ENCODE assay signal across 9 mouse cellular contexts in the genomic region with DNA sequence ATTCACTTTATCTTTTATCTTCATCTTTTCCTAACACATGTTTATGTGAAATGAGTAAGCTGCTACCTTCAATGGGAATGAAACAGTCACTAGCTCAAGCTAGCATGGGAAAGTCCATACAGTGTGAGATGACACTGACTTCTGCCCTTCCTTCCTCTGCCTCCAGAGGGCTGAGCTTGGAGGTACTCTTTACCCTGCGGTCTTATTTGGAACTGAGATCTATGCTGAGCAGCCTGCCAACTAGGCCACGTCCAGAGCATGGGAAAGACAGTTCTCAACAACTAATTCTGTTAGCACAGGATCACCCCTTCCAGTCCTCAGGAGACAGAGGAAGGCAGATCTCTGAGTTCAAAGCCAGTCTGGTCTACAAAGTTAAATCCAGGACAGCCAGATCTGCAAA. TPM values are rescaled to one million over a fixed set of nuclear protein-coding genes. Genes with fewer than 3 reads are reported as not detected.
DNase-seq lines count a peak whose midpoint lies in the region; ATAC-seq and TF ChIP-seq lines count a peak whose summit lies in the region.
"Had no signal": no experiment of that assay in that cellular context is flagged by ENCODE, and none has a peak within 500 bp of the region (broad histone marks: within the 10 kb centered on the region; RNA-seq: fewer than 3 reads in every experiment).

No protein-coding gene starts in this region.

- no peaks in the 10 kb centered on the region for H3K27me3 ChIP-seq in heart, postnatal 0 days (ENCODE audit: control insufficient read depth, insufficient read depth, low read length)
- no peaks in the 10 kb centered on the region for H3K27me3 ChIP-seq in heart, embryonic 12.5 days (replicated peaks)
- H3K27me3 ChIP-seq in ES-Bruce4 (ENCODE audit: control insufficient read depth, insufficient read depth, low read length, poor library complexity, severe bottlenecking) = no peaks in the 10 kb centered on the region
- no peaks in the 10 kb centered on the region for H3K27me3 ChIP-seq in liver, embryonic 11.5 days (replicated peaks; ENCODE audit: control insufficient read depth, insufficient read depth, low read length)
- H3K27me3 ChIP-seq in stomach, postnatal 0 days (ENCODE audit: control insufficient read depth, insufficient read depth, low read length) = no peaks in the 10 kb centered on the region
- H3K27me3 ChIP-seq in forebrain, embryonic 14.5 days (replicated peaks; ENCODE audit: control insufficient read depth, insufficient read depth, low read length) = no peaks in the 10 kb centered on the region
- H3K27me3 ChIP-seq: hindbrain, embryonic 15.5 days had no signal

- H3K9ac ChIP-seq in heart, postnatal 0 days (replicated peaks; ENCODE audit: low read depth, low read length) = no peak overlapping the region
- no peak overlapping the region for H3K9ac ChIP-seq in heart, embryonic 12.5 days
- H3K9ac ChIP-seq in ES-Bruce4 (ENCODE audit: low read depth, poor library complexity, severe bottlenecking) = no peak overlapping the region
- H3K9ac ChIP-seq in liver, embryonic 11.5 days (ENCODE audit: low read depth, low read length) = no peak overlapping the region
- H3K9ac ChIP-seq in stomach, postnatal 0 days (ENCODE audit: low read length) = no peak overlapping the region
- H3K9ac ChIP-seq in forebrain, embryonic 14.5 days (ENCODE audit: low read length) = no peak overlapping the region
- H3K9ac ChIP-seq: hindbrain, embryonic 15.5 days had no signal

- H3K36me3 ChIP-seq in heart, postnatal 0 days (replicated peaks; ENCODE audit: control insufficient read depth, insufficient read depth, low read length) = no peaks in the 10 kb centered on the region
- no peaks in the 10 kb centered on the region for H3K36me3 ChIP-seq in heart, embryonic 12.5 days
- no peaks in the 10 kb centered on the region for H3K36me3 ChIP-seq in ES-Bruce4 (ENCODE audit: control insufficient read depth, insufficient read depth, low read length, poor library complexity, severe bottlenecking)
- no peaks in the 10 kb centered on the region for H3K36me3 ChIP-seq in liver, embryonic 11.5 days (ENCODE audit: control insufficient read depth, insufficient read depth, low read length)
- no peaks in the 10 kb centered on the region for H3K36me3 ChIP-seq in stomach, postnatal 0 days (ENCODE audit: control insufficient read depth, insufficient read depth, low read length)
- H3K36me3 ChIP-seq in forebrain, embryonic 14.5 days (ENCODE audit: control insufficient read depth, insufficient read depth, low read length) = no peaks in the 10 kb centered on the region
- H3K36me3 ChIP-seq: hindbrain, embryonic 15.5 days had no signal

- TF ChIP-seq CTCF in heart, postnatal 0 days (IDR thresholded peaks at IDR 0.05; ENCODE audit: low read depth) = peak; percentile 29
- peak; percentile 6 for TF ChIP-seq CTCF in ES-Bruce4 (IDR thresholded peaks at IDR 0.05; ENCODE audit: low read depth, low read length)
- peak; percentile 54 for TF ChIP-seq CTCF in stomach, postnatal 0 days (IDR thresholded peaks at IDR 0.05; ENCODE audit: low read depth)

- TF ChIP-seq EP300 in heart, postnatal 0 days (IDR thresholded peaks at IDR 0.05; ENCODE audit: low read depth) = no peak
- TF ChIP-seq EP300 in ES-Bruce4 (IDR thresholded peaks at IDR 0.05; ENCODE audit: insufficient read depth, low read depth, low read length) = no peak
- no peak for TF ChIP-seq EP300 in stomach, postnatal 0 days (optimal IDR thresholded peaks at IDR 0.05)

- no peak overlapping the region for H3K27ac ChIP-seq in heart, postnatal 0 days (ENCODE audit: low read depth)
- no peak overlapping the region for H3K27ac ChIP-seq in heart, embryonic 12.5 days (ENCODE audit: poor library complexity, severe bottlenecking)
- no peak overlapping the region for H3K27ac ChIP-seq in ES-Bruce4 (ENCODE audit: insufficient read depth, low read length)
- H3K27ac ChIP-seq in liver, embryonic 11.5 days (ENCODE audit: low read depth, low read length) = no peak overlapping the region
- H3K27ac ChIP-seq in stomach, postnatal 0 days (replicated peaks) = no peak overlapping the region
- no peak overlapping the region for H3K27ac ChIP-seq in forebrain, embryonic 14.5 days (ENCODE audit: low read depth, low read length)
- H3K27ac ChIP-seq: hindbrain, embryonic 15.5 days had no signal

- no peak overlapping the region for H3K4me3 ChIP-seq in heart, postnatal 0 days (ENCODE audit: low read depth, low read length)
- H3K4me3 ChIP-seq in heart, embryonic 12.5 days = no peak overlapping the region
- H3K4me3 ChIP-seq in ES-Bruce4 (ENCODE audit: low read depth, low read length) = no peak overlapping the region
- H3K4me3 ChIP-seq in liver, embryonic 11.5 days (ENCODE audit: low read depth, low read length) = no peak overlapping the region
- no peak overlapping the region for H3K4me3 ChIP-seq in stomach, postnatal 0 days (ENCODE audit: low read depth, low read length)
- H3K4me3 ChIP-seq in forebrain, embryonic 14.5 days (ENCODE audit: low read depth, low read length) = no peak overlapping the region
- H3K4me3 ChIP-seq: hindbrain, embryonic 15.5 days had no signal

- 25% methylated on average over 2 of the region's 2 CpGs for WGBS in heart, postnatal 0 days
- WGBS in heart, embryonic 12.5 days = 35% methylated on average over 2 of the region's 2 CpGs
- 35% methylated on average over 2 of the region's 2 CpGs for WGBS in liver, embryonic 11.5 days
- WGBS in stomach, postnatal 0 days = 45% methylated on average over 2 of the region's 2 CpGs
- 35% methylated on average over 2 of the region's 2 CpGs for WGBS in forebrain, embryonic 14.5 days

- TF ChIP-seq POLR2A in ES-Bruce4 (IDR thresholded peaks at IDR 0.05; ENCODE audit: insufficient read depth, low read length) = no peak

- no peak for DNase-seq in heart, postnatal 0 days (ENCODE audit: low spot score)
- peak; percentile 10 to 45 for DNase-seq in cerebellum, postnatal 25 days
- no peak for DNase-seq in liver, embryonic 11.5 days (ENCODE audit: low spot score)
- no peak for DNase-seq in stomach, postnatal 0 days (ENCODE audit: low spot score)
- no peak for DNase-seq in forebrain, embryonic 14.5 days (ENCODE audit: low spot score)
- DNase-seq in left cerebral cortex, adult 18-20 months (ENCODE audit: low spot score in 2 of 2) = no peak

- ATAC-seq in heart, postnatal 0 days (ENCODE audit: insufficient read depth, low read depth) = no peak
- no peak for ATAC-seq in heart, embryonic 12.5 days (ENCODE audit: insufficient number of reproducible peaks, low FRiP score)
- ATAC-seq in liver, embryonic 11.5 days (replicated peaks; ENCODE audit: low FRiP score) = peak; percentile 60; the same call in 1 of the 2 replicates
- ATAC-seq in stomach, postnatal 0 days (ENCODE audit: low FRiP score, low TSS enrichment) = no peak
- ATAC-seq in forebrain, embryonic 14.5 days = no peak

- H3K4me1 ChIP-seq in heart, postnatal 0 days (ENCODE audit: control insufficient read depth, insufficient read depth) = no peaks in the 10 kb centered on the region
- no peaks in the 10 kb centered on the region for H3K4me1 ChIP-seq in heart, embryonic 12.5 days (replicated peaks)
- no peaks in the 10 kb centered on the region for H3K4me1 ChIP-seq in ES-Bruce4 (ENCODE audit: control insufficient read depth, insufficient read depth, low read length)
- H3K4me1 ChIP-seq in liver, embryonic 11.5 days (replicated peaks; ENCODE audit: control insufficient read depth, insufficient read depth, low read length) = no peaks in the 10 kb centered on the region
- no peaks in the 10 kb centered on the region for H3K4me1 ChIP-seq in stomach, postnatal 0 days (replicated peaks; ENCODE audit: control insufficient read depth, insufficient read depth)
- H3K4me1 ChIP-seq in forebrain, embryonic 14.5 days (ENCODE audit: control insufficient read depth, insufficient read depth, low read length) = no peaks in the 10 kb centered on the region
- H3K4me1 ChIP-seq: hindbrain, embryonic 15.5 days had no signal

- H3K4me2 ChIP-seq in heart, postnatal 0 days (ENCODE audit: low read depth, low read length) = no peak overlapping the region
- H3K4me2 ChIP-seq in heart, embryonic 12.5 days = no peak overlapping the region
- H3K4me2 ChIP-seq in liver, embryonic 11.5 days = no peak overlapping the region
- no peak overlapping the region for H3K4me2 ChIP-seq in stomach, postnatal 0 days (replicated peaks; ENCODE audit: low read depth)
- no peak overlapping the region for H3K4me2 ChIP-seq in forebrain, embryonic 14.5 days (ENCODE audit: low read length)
- H3K4me2 ChIP-seq: hindbrain, embryonic 15.5 days had no signal

- no peaks in the 10 kb centered on the region for H3K9me3 ChIP-seq in heart, postnatal 0 days (replicated peaks; ENCODE audit: control insufficient read depth, low read length)
- H3K9me3 ChIP-seq in heart, embryonic 12.5 days (replicated peaks) = no peaks in the 10 kb centered on the region
- H3K9me3 ChIP-seq in ES-Bruce4 (replicated peaks; ENCODE audit: control insufficient read depth, insufficient read depth, low read length, poor library complexity, severe bottlenecking) = no peaks in the 10 kb centered on the region
- H3K9me3 ChIP-seq in liver, embryonic 11.5 days (ENCODE audit: control insufficient read depth, low read length) = no peaks in the 10 kb centered on the region
- no peaks in the 10 kb centered on the region for H3K9me3 ChIP-seq in stomach, postnatal 0 days (ENCODE audit: control insufficient read depth, low read length)
- H3K9me3 ChIP-seq in forebrain, embryonic 14.5 days (replicated peaks; ENCODE audit: control insufficient read depth, low read length) = no peaks in the 10 kb centered on the region
- H3K9me3 ChIP-seq: hindbrain, embryonic 15.5 days had no signal

RNA-seq across cellular contexts. Expression of gene Tmem131l, which starts 51.0 kb away (rescaled TPM):
- total RNA-seq in heart, postnatal 0 days (2014; rRNA removed; ENCODE audit: low replicate concordance) = 32.6 and 33.4 TPM in 2 replicates
- 14.7 and 16.5 TPM in 2 replicates for polyA plus RNA-seq in heart, postnatal 0 days (2015; fragmentation: Nextera tagmentation; extraction: Ambion mirVana)
- 26.9 and 27.4 TPM in 2 replicates for polyA plus RNA-seq in heart, embryonic 12.5 days (2016; fragmentation: Nextera tagmentation; extraction: Ambion mirVana)
- 42.8 and 51.5 TPM in 2 replicates for polyA plus RNA-seq in ES-Bruce4 (2011; ENCODE audit: insufficient read depth, insufficient read length, low read depth, missing spikeins)
- polyA plus RNA-seq in liver, embryonic 11.5 days (2014; fragmentation: Nextera tagmentation; extraction: Ambion mirVana) = 35.7 and 37.9 TPM in 2 replicates
- polyA plus RNA-seq in stomach, postnatal 0 days (2015; fragmentation: Nextera tagmentation; extraction: Ambion mirVana) = 15.5 and 18.3 TPM in 2 replicates
- 123 and 131 TPM in 2 replicates for polyA plus RNA-seq in forebrain, embryonic 14.5 days (2014; fragmentation: Nextera tagmentation; extraction: Ambion mirVana)
- 10 to 100 TPM; 18.2 to 18.6 TPM for total RNA-seq in left cerebral cortex, adult 18-20 months (2021)

Comparison
In these comparisons a context has a peak if more than half of its experiments do, and no peak if none do; other contexts are left out.
1. DNase-seq: peak in cerebellum, postnatal 25 days (2 of 2); none in heart, postnatal 0 days (single experiment), liver, embryonic 11.5 days (single experiment), stomach, postnatal 0 days (single experiment), forebrain, embryonic 14.5 days (single experiment) and left cerebral cortex, adult 18-20 months (0 of 2).
2. Peak in every context shown above with its lines, with median percentiles within 50 percentile points of each other: CTCF ChIP-seq.